22 mouse cellular contexts compared by ENCODE assay signal in the genomic region with DNA sequence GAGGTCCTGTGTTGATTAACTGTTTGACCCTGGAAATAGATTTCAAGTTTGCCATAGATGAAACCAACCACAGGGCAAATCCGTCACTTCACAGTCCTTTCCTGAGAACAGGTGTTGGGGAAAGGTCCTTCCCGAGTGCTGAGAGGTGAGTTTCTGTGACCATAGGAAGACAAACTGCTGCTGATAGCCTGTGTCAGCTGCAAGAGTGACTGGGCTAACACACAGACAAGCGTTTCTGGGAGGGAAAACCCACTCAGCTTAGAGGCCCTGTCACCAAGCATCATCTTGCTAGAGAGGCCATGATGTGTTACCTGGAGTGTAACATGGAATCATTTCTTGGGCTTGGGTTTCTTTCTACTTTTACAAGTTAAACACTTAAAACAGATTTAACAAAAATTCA. TPM values are rescaled to one million over a fixed set of nuclear protein-coding genes. Genes with fewer than 3 reads are reported as not detected.
DNase-seq lines count a peak whose midpoint lies in the region; ATAC-seq and TF ChIP-seq lines count a peak whose summit lies in the region.
"Had no signal": no experiment of that assay in that cellular context is flagged by ENCODE, and none has a peak within 500 bp of the region (broad histone marks: within the 10 kb centered on the region; RNA-seq: fewer than 3 reads in every experiment).

No protein-coding gene starts in this region.

- no peaks in the 10 kb centered on the region for H3K27me3 ChIP-seq in heart, embryonic 12.5 days (replicated peaks)
- H3K27me3 ChIP-seq in heart, adult 2 months (ENCODE audit: control insufficient read depth, insufficient read depth, low read length) = no peaks in the 10 kb centered on the region
- no peaks in the 10 kb centered on the region for H3K27me3 ChIP-seq in heart, embryonic 15.5 days
- H3K27me3 ChIP-seq: forebrain, embryonic 13.5 days; hindbrain, embryonic 12.5 days; hindbrain, embryonic 15.5 days; Patski had no signal

- H3K4me1 ChIP-seq in heart, embryonic 12.5 days (replicated peaks) = peaks cover 83% of the 10 kb centered on the region
- peaks cover 28% of the 10 kb centered on the region for H3K4me1 ChIP-seq in heart, adult 2 months (ENCODE audit: control insufficient read depth, insufficient read depth, low read length)
- H3K4me1 ChIP-seq in heart, embryonic 15.5 days (replicated peaks) = peaks cover 83% of the 10 kb centered on the region

- H3K27ac ChIP-seq in gastrocnemius, adult 2 months = peak overlapping the region; percentile 83; the same call in 1 of the 2 replicates
- H3K27ac ChIP-seq in heart, embryonic 12.5 days (ENCODE audit: poor library complexity, severe bottlenecking) = peak overlapping the region; percentile 24; the same call in 1 of the 2 replicates
- H3K27ac ChIP-seq in heart, adult 2 months = no peak overlapping the region
- peak overlapping the region; percentile 53; the same call in 1 of the 2 replicates for H3K27ac ChIP-seq in heart, embryonic 15.5 days
- H3K27ac ChIP-seq: forebrain, embryonic 10.5 days; forebrain, embryonic 13.5 days; hindbrain, embryonic 12.5 days; hindbrain, embryonic 15.5 days had no signal

- DNase-seq in gastrocnemius, adult 2 months = no peak
- DNase-seq in gastrocnemius, postnatal 36 days = no peak
- DNase-seq in heart, adult 2 months = no peak
- no peak for DNase-seq in heart, postnatal 36 days
- DNase-seq: adrenal gland, postnatal 10 days; adrenal gland, postnatal 36 days; cerebellum, adult 18-20 months; cerebellum, adult 9-10 months; cerebellum, postnatal 14 days; gastrocnemius, postnatal 14 days; heart, adult 18-20 months; kidney, adult 2 months had no signal

- no peak overlapping the region for H3K9ac ChIP-seq in heart, embryonic 12.5 days
- H3K9ac ChIP-seq in heart, adult 2 months (ENCODE audit: low read depth, low read length) = no peak overlapping the region
- no peak overlapping the region for H3K9ac ChIP-seq in heart, embryonic 15.5 days
- H3K9ac ChIP-seq: forebrain, embryonic 13.5 days; hindbrain, embryonic 12.5 days; hindbrain, embryonic 15.5 days had no signal

- no peak overlapping the region for H3K4me3 ChIP-seq in gastrocnemius, adult 2 months
- H3K4me3 ChIP-seq in heart, embryonic 12.5 days = no peak overlapping the region
- no peak overlapping the region for H3K4me3 ChIP-seq in heart, adult 2 months
- H3K4me3 ChIP-seq in heart, embryonic 15.5 days = no peak overlapping the region
- H3K4me3 ChIP-seq: forebrain, embryonic 10.5 days; forebrain, embryonic 13.5 days; hindbrain, embryonic 12.5 days; hindbrain, embryonic 15.5 days had no signal

- peaks cover 4% of the 10 kb centered on the region for H3K79me2 ChIP-seq in heart, adult 2 months (replicated peaks; ENCODE audit: control insufficient read depth, insufficient read depth, low read length)

- peaks cover 6% of the 10 kb centered on the region; the same call in 1 of the 2 replicates for H3K36me3 ChIP-seq in heart, embryonic 12.5 days
- peaks cover 35% of the 10 kb centered on the region for H3K36me3 ChIP-seq in heart, adult 2 months (ENCODE audit: control insufficient read depth, insufficient read depth, low read length)
- no peaks in the 10 kb centered on the region for H3K36me3 ChIP-seq in heart, embryonic 15.5 days
- H3K36me3 ChIP-seq: hindbrain, embryonic 12.5 days; hindbrain, embryonic 15.5 days had no signal

- intact Hi-C loops in gastrocnemius, adult 2 months (cut with DNase I) = loop anchor here (2.0 kb wide), 1 partner anchor 21 kb away; no protein-coding TSS in a partner anchor
- intact Hi-C loops in gastrocnemius, postnatal 36 days (cut with DNase I) = no loop called here
- intact Hi-C loops in heart, adult 2 months (cut with DNase I) = loop anchor here (2.0 kb wide), 1 partner anchor 19 kb away; no protein-coding TSS in a partner anchor
- intact Hi-C loops in heart, postnatal 36 days (cut with DNase I) = no loop called here

- H3K4me2 ChIP-seq in heart, embryonic 12.5 days = no peak overlapping the region
- no peak overlapping the region for H3K4me2 ChIP-seq in heart, embryonic 15.5 days
- H3K4me2 ChIP-seq: forebrain, embryonic 13.5 days; hindbrain, embryonic 12.5 days; hindbrain, embryonic 15.5 days had no signal

- ATAC-seq in heart, embryonic 12.5 days (ENCODE audit: insufficient number of reproducible peaks, low FRiP score) = no peak
- ATAC-seq in heart, embryonic 15.5 days (replicated peaks; ENCODE audit: insufficient number of reproducible peaks, insufficient read depth, low FRiP score, low read depth) = no peak
- ATAC-seq: forebrain, embryonic 13.5 days; forebrain, embryonic 16.5 days; intestine, postnatal 0 days; Patski had no signal

- 48% methylated on average over 3 of the region's 3 CpGs for WGBS in heart, embryonic 12.5 days
- 78% methylated on average over 3 of the region's 3 CpGs for WGBS in heart, adult 2 months
- WGBS in heart, embryonic 15.5 days = 43% methylated on average over 3 of the region's 3 CpGs

- H3K9me3 ChIP-seq in heart, embryonic 12.5 days (replicated peaks) = no peaks in the 10 kb centered on the region
- H3K9me3 ChIP-seq in heart, embryonic 15.5 days (replicated peaks) = no peaks in the 10 kb centered on the region
- H3K9me3 ChIP-seq: forebrain, embryonic 10.5 days; forebrain, embryonic 13.5 days; G1E; hindbrain, embryonic 12.5 days; hindbrain, embryonic 15.5 days had no signal

- no peak for TF ChIP-seq EP300 in heart, adult 2 months (IDR thresholded peaks at IDR 0.05; ENCODE audit: insufficient read depth, low read depth, low read length)

- no peak for TF ChIP-seq CTCF in gastrocnemius, adult 2 months (IDR thresholded peaks at IDR 0.05)
- TF ChIP-seq CTCF in heart, adult 2 months (IDR thresholded peaks at IDR 0.05) = no peak

- TF ChIP-seq POLR2A in heart, adult 2 months (IDR thresholded peaks at IDR 0.05; ENCODE audit: insufficient read depth, low read depth, low read length) = no peak

RNA-seq across cellular contexts. Expression of gene Daam1, which starts 35.1 kb away (rescaled TPM):
- 10 to 100 TPM in 1 of 2 experiments, 1 to 10 TPM in 1; 8.0 to 12.8 TPM for total RNA-seq in gastrocnemius, adult 2 months (2021)
- 10 to 100 TPM in 1 of 2 experiments, 1 to 10 TPM in 1; 9.7 to 10.6 TPM for total RNA-seq in gastrocnemius, postnatal 36 days (2021)
- 23.1 and 23.3 TPM in 2 replicates for polyA plus RNA-seq in heart, embryonic 12.5 days (2016; fragmentation: Nextera tagmentation; extraction: Ambion mirVana)
- 10 to 100 TPM; 67.2 to 77.6 TPM for total RNA-seq in heart, adult 2 months (2021)
- polyA plus RNA-seq in heart, adult 2 months (2012; rRNA removed) = 13.1 and 23.9 TPM in 2 replicates
- 20.9 and 21.4 TPM in 2 replicates for polyA plus RNA-seq in heart, embryonic 15.5 days (2015; fragmentation: Nextera tagmentation; extraction: Ambion mirVana)
- 10 to 100 TPM; 68.1 to 82.1 TPM for total RNA-seq in heart, postnatal 36 days (2021)

Comparison
In these comparisons a context has a peak if more than half of its experiments do, and no peak if none do; other contexts are left out.
1. intact Hi-C loops: an anchor here in gastrocnemius, adult 2 months (2.0 kb wide) and heart, adult 2 months (2.0 kb wide); none called in gastrocnemius, postnatal 36 days and heart, postnatal 36 days.
2. RNA of gene Daam1, which starts 35.1 kb away (total RNA-seq): 68.1 to 82.1 TPM in heart, postnatal 36 days and 67.2 to 77.6 TPM in heart, adult 2 months; 8.0 to 12.8 TPM in gastrocnemius, adult 2 months and 9.7 to 10.6 TPM in gastrocnemius, postnatal 36 days; every median in the first group is over 4 times any median in the second.